In genomic region chr7:82334000-82334399, GRCm38 (mm10) we compare ENCODE assay signal across 30 mouse cellular contexts. TPM values are rescaled to one million over a fixed set of nuclear protein-coding genes. Genes with fewer than 3 reads are reported as not detected.
DNase-seq lines count a peak whose midpoint lies in the region; ATAC-seq and TF ChIP-seq lines count a peak whose summit lies in the region.
"Had no signal": no experiment of that assay in that cellular context is flagged by ENCODE, and none has a peak within 500 bp of the region (broad histone marks: within the 10 kb centered on the region; RNA-seq: fewer than 3 reads in every experiment).

No protein-coding gene starts in this region.

- ATAC-seq in forebrain, embryonic 15.5 days (replicated peaks) = peak; percentile 42
- ATAC-seq in forebrain, postnatal 0 days = peak; percentile 32; the same call in 1 of the 2 replicates
- ATAC-seq: activated CD4-positive, CD25-positive, alpha-beta regulatory T cell, adult 4 months; inflammation-experienced regulatory T-cells, adult 6 months; lung, postnatal 0 days had no signal

- peaks cover 28% of the 10 kb centered on the region for H3K4me1 ChIP-seq in forebrain, embryonic 15.5 days
- H3K4me1 ChIP-seq in forebrain, embryonic 10.5 days = peaks cover 16% of the 10 kb centered on the region
- H3K4me1 ChIP-seq in forebrain, postnatal 0 days (ENCODE audit: insufficient read depth) = no peaks in the 10 kb centered on the region
- H3K4me1 ChIP-seq: liver, embryonic 13.5 days; megakaryocyte, embryonic 14.5 days had no signal

- 18% methylated on average over 1 of the region's 1 CpGs for WGBS in forebrain, embryonic 15.5 days
- 68% methylated on average over 1 of the region's 1 CpGs for whole genome bisulfite sequencing in forebrain, embryonic 10.5 days
- WGBS in forebrain, postnatal 0 days = 25% methylated on average over 1 of the region's 1 CpGs

- peaks cover 24% of the 10 kb centered on the region for H3K27me3 ChIP-seq in forebrain, embryonic 15.5 days
- peaks cover 59% of the 10 kb centered on the region for H3K27me3 ChIP-seq in forebrain, embryonic 10.5 days (ENCODE audit: poor library complexity, severe bottlenecking)
- peaks cover 30% of the 10 kb centered on the region for H3K27me3 ChIP-seq in forebrain, postnatal 0 days (ENCODE audit: insufficient read depth, low read length)

- H3K27ac ChIP-seq in forebrain, embryonic 15.5 days (replicated peaks) = no peak overlapping the region
- H3K27ac ChIP-seq in forebrain, embryonic 10.5 days = no peak overlapping the region
- no peak overlapping the region for H3K27ac ChIP-seq in forebrain, postnatal 0 days (ENCODE audit: low read depth, low read length)
- H3K27ac ChIP-seq: heart, embryonic 15.5 days; hindbrain, embryonic 14.5 days; layer of hippocampus, adult 2 months; left cerebral cortex, adult 2 months; limb, embryonic 15.5 days; liver, embryonic 13.5 days; midbrain, embryonic 12.5 days; neural tube, embryonic 15.5 days had no signal

- no peak overlapping the region for H3K9ac ChIP-seq in forebrain, embryonic 15.5 days (replicated peaks)
- H3K9ac ChIP-seq in forebrain, postnatal 0 days = no peak overlapping the region
- H3K9ac ChIP-seq: heart, embryonic 15.5 days; hindbrain, embryonic 14.5 days; limb, embryonic 15.5 days; liver, embryonic 13.5 days; midbrain, embryonic 12.5 days; neural tube, embryonic 15.5 days had no signal

- H3K36me3 ChIP-seq in forebrain, embryonic 15.5 days = no peaks in the 10 kb centered on the region
- no peaks in the 10 kb centered on the region for H3K36me3 ChIP-seq in forebrain, embryonic 10.5 days (replicated peaks)
- H3K36me3 ChIP-seq in forebrain, postnatal 0 days (ENCODE audit: insufficient read depth) = no peaks in the 10 kb centered on the region
- H3K36me3 ChIP-seq: heart, embryonic 15.5 days; limb, embryonic 15.5 days; liver, embryonic 13.5 days; midbrain, embryonic 12.5 days; neural tube, embryonic 15.5 days had no signal

- H3K9me3 ChIP-seq in forebrain, embryonic 15.5 days = no peaks in the 10 kb centered on the region
- no peaks in the 10 kb centered on the region for H3K9me3 ChIP-seq in forebrain, embryonic 10.5 days
- H3K9me3 ChIP-seq in forebrain, postnatal 0 days (ENCODE audit: low read length) = no peaks in the 10 kb centered on the region
- H3K9me3 ChIP-seq: heart, embryonic 15.5 days; limb, embryonic 15.5 days; liver, embryonic 13.5 days; midbrain, embryonic 12.5 days; neural tube, embryonic 15.5 days had no signal

- intact Hi-C loops in left cerebral cortex, postnatal 4 days (cut with DNase I) = no loop called here

- peak; percentile 36 for DNase-seq in cerebellum, postnatal 10 days
- DNase-seq in cerebellum, postnatal 4 days (ENCODE audit: low spot score in 2 of 2) = no peak
- DNase-seq in forebrain, embryonic 10.5 days (ENCODE audit: extremely low spot score, low spot score) = no peak
- peak; percentile 26 for DNase-seq in left cerebral cortex, postnatal 4 days
- DNase-seq in left cerebral cortex, adult 8-10 months (ENCODE audit: low spot score in 2 of 2) = no peak
- peak; percentile 22 for DNase-seq in forebrain, postnatal 0 days
- DNase-seq in frontal cortex, postnatal 14 days (ENCODE audit: low spot score in 2 of 2) = no peak
- DNase-seq: adrenal gland, adult 8-10 months; cerebellum, adult 9-10 months; heart, postnatal 36 days; kidney, adult 2 months; kidney, postnatal 36 days; liver, embryonic 13.5 days; lung, adult 18-20 months; lung, postnatal 4 days; right cerebral cortex, adult 18-20 months; right cerebral cortex, postnatal 4 days had no signal

- no peak for TF ChIP-seq CTCF in forebrain, postnatal 0 days (IDR thresholded peaks at IDR 0.05; ENCODE audit: low read depth)

- no peak overlapping the region for H3K4me3 ChIP-seq in forebrain, embryonic 15.5 days
- no peak overlapping the region for H3K4me3 ChIP-seq in forebrain, embryonic 10.5 days
- H3K4me3 ChIP-seq in forebrain, postnatal 0 days (ENCODE audit: low read depth, low read length) = no peak overlapping the region
- H3K4me3 ChIP-seq: heart, embryonic 15.5 days; layer of hippocampus, adult 2 months; left cerebral cortex, adult 2 months; limb, embryonic 15.5 days; liver, embryonic 13.5 days; megakaryocyte, embryonic 14.5 days; midbrain, embryonic 12.5 days; neural tube, embryonic 15.5 days had no signal

- H3K4me2 ChIP-seq in forebrain, embryonic 15.5 days (replicated peaks) = no peak overlapping the region
- no peak overlapping the region for H3K4me2 ChIP-seq in forebrain, postnatal 0 days (ENCODE audit: low read depth)
- H3K4me2 ChIP-seq: heart, embryonic 15.5 days; hindbrain, embryonic 14.5 days; liver, embryonic 13.5 days; midbrain, embryonic 12.5 days had no signal

RNA-seq across cellular contexts. Expression of gene Adamtsl3, which starts 1.5 kb away (rescaled TPM):
- 0.33 and 0.50 TPM in 2 replicates for polyA plus RNA-seq in forebrain, embryonic 15.5 days (2015; fragmentation: Nextera tagmentation; extraction: Ambion mirVana)
- not detected in 2 replicates for polyA plus RNA-seq in forebrain, embryonic 10.5 days (2016; fragmentation: Nextera tagmentation; extraction: Ambion mirVana)
- 1 to 10 TPM; 2.8 to 3.7 TPM for total RNA-seq in left cerebral cortex, postnatal 4 days (2021)
- total RNA-seq in left cerebral cortex, adult 8-10 months (2022) = 1 to 10 TPM; 1.7 to 3.5 (median 3.0) TPM
- 3.2 and 4.8 TPM in 2 replicates for total RNA-seq in forebrain, postnatal 0 days (2014; rRNA removed)
- polyA plus RNA-seq in forebrain, postnatal 0 days (2015; fragmentation: Nextera tagmentation; extraction: Ambion mirVana) = 0.36 and 0.61 TPM in 2 replicates
- total RNA-seq: CH12.LX had no signal

Comparison
In these comparisons a context has a peak if more than half of its experiments do, and no peak if none do; other contexts are left out.
1. DNase-seq: peak in cerebellum, postnatal 10 days (2 of 2), left cerebral cortex, postnatal 4 days (single experiment) and forebrain, postnatal 0 days (single experiment); none in cerebellum, postnatal 4 days (0 of 2), forebrain, embryonic 10.5 days (single experiment), left cerebral cortex, adult 8-10 months (0 of 2) and frontal cortex, postnatal 14 days (0 of 2).